Mouse (Mus musculus): ENCODE results near the gene 1700016K19Rik.
"Not testable (repeated sequence)": the region's sequence is repeated elsewhere in the genome, so short reads cannot be mapped to it uniquely, and the experiment has no call there.

1700016K19Rik gene

GRCm38 (mm10) chr11:75985948-75986347, 13.8 kb upstream of the 1700016K19Rik start:
- DNase-seq (ENCODE audit: low spot score): no peak

GRCm38 (mm10) chr11:75990965-75991835, 8.5 kb upstream of the 1700016K19Rik start:
- no peak for DNase-seq (ENCODE audit: low spot score)

GRCm38 (mm10) chr11:75991911-75992310, 7.8 kb upstream of the 1700016K19Rik start:
- DNase-seq (ENCODE audit: low spot score): no peak

- no peak for DNase-seq (ENCODE audit: low spot score)
Measured at GRCm38 (mm10) chr11:75992481-75992880, 7.2 kb upstream of the 1700016K19Rik start.

- no peak for DNase-seq (ENCODE audit: low spot score)
Measured at GRCm38 (mm10) chr11:75994357-75994756, 5.4 kb upstream of the 1700016K19Rik start.

- DNase-seq (ENCODE audit: low spot score): no peak
Measured at GRCm38 (mm10) chr11:76000701-76001100, 989 bp downstream of the 1700016K19Rik start.

- DNase-seq (ENCODE audit: low spot score): no peak
Measured at GRCm38 (mm10) chr11:76001237-76001878, 1.6 kb downstream of the 1700016K19Rik start.

- DNase-seq (ENCODE audit: low spot score): not testable (repeated sequence)
Measured at GRCm38 (mm10) chr11:76004276-76004675, 4.6 kb downstream of the 1700016K19Rik start.

- no peak for DNase-seq (ENCODE audit: low spot score)
Measured at GRCm38 (mm10) chr11:76008162-76008561, 8.4 kb downstream of the 1700016K19Rik start.

- no peak for DNase-seq (ENCODE audit: low spot score)
Measured at GRCm38 (mm10) chr11:76009101-76009500, 9.4 kb downstream of the 1700016K19Rik start.

- no peak for DNase-seq (ENCODE audit: low spot score)
Measured at GRCm38 (mm10) chr11:76010838-76011624, 11.3 kb downstream of the 1700016K19Rik start.

GRCm38 (mm10) chr11:76015251-76015650, 15.5 kb downstream of the 1700016K19Rik start:
- DNase-seq (ENCODE audit: low spot score): no peak

- DNase-seq (ENCODE audit: low spot score): no peak
Measured at GRCm38 (mm10) chr11:76015814-76016213, 16.1 kb downstream of the 1700016K19Rik start.

GRCm38 (mm10) chr11:76019879-76020278, 20.2 kb downstream of the 1700016K19Rik start:
- DNase-seq (ENCODE audit: low spot score): no peak

- DNase-seq (ENCODE audit: low spot score): no peak
Measured at GRCm38 (mm10) chr11:76020916-76021315, 21.2 kb downstream of the 1700016K19Rik start.

- no peak for DNase-seq (ENCODE audit: low spot score)
Measured at GRCm38 (mm10) chr11:76025080-76025583, 25.4 kb downstream of the 1700016K19Rik start.

GRCm38 (mm10) chr11:76026527-76027138, 26.9 kb downstream of the 1700016K19Rik start:
- DNase-seq (ENCODE audit: low spot score): no peak

- peak; percentile 40 for DNase-seq (ENCODE audit: low spot score)
Measured at GRCm38 (mm10) chr11:76027139-76028071, 27.7 kb downstream of the 1700016K19Rik start, which contains the start of gene Rflnb. Gene Rflnb, minus strand, starts transcription at chr11:76027782.

GRCm38 (mm10) chr11:76028072-76028465, 28.4 kb downstream of the 1700016K19Rik start:
- DNase-seq (ENCODE audit: low spot score): no peak

- DNase-seq (ENCODE audit: low spot score): no peak
Measured at GRCm38 (mm10) chr11:76033359-76033758, 33.6 kb downstream of the 1700016K19Rik start.
